Mouse (Mus musculus): Measurements from ENCODE around the gene Anks3. TPM values are rescaled to one million over a fixed set of nuclear protein-coding genes. Genes with fewer than 3 reads are reported as not detected.

The Anks3 gene
- polyA plus RNA-seq, 1 experiment from 2014 or later: 58.2 TPM

DNA sequence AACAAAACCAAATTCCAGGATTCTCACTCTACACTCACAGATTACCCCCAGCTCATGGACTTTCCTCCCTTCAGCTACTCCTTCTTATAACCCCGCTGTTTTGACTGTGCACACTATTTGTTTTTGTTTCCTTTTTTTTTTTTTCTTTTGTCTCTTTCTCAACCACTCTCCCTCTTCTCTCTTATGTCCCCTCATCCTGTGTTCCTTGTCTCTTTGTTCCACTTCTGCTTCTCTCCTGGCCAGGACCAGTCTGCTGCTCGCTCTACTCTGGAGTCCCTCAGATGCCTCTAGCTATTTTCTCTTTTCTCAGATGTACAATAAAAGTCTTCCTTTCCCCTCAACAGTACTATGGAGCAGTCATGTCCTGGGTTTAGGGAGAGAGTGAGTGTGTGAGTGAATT, 61.6 kb downstream of the Anks3 start:
- TF ChIP-seq CTCF (IDR thresholded peaks at IDR 0.05): no peak
- POLR2A ChIA-PET: no interaction called here
- ATAC-seq (no peak), DNase-seq (ENCODE audit: low read depth, low spot score) (no peak)
- CTCF ChIA-PET: interaction anchor here (1.2 kb wide), 1 partner anchor 13 kb away, joined by 5 read pairs; no protein-coding TSS in a partner anchor
- H3K27me3 ChIP-seq: no peaks in the 10 kb centered on the region
- in situ Hi-C loops (cut with MboI; ENCODE audit: low pct_unique_long_range_greater_than_20kb): no loop called here

GRCm38 (mm10) chr16:4901167-4901566, 62.8 kb downstream of the Anks3 start:
- TF ChIP-seq CTCF (IDR thresholded peaks at IDR 0.05): no peak
- H3K27me3 ChIP-seq: no peaks in the 10 kb centered on the region
- no peak for ATAC-seq
- POLR2A ChIA-PET: interaction anchor here (1.1 kb wide), 1 partner anchor 21 kb away, joined by 3 read pairs; the partner anchor contains the start of gene Ubald1
- DNase-seq (ENCODE audit: low read depth, low spot score): no peak
- CTCF ChIA-PET: interaction anchor here (0.9 to 1.4 kb wide), 2 partner anchors 11 to 14 kb away, joined by 3 to 6 read pairs; no protein-coding TSS in a partner anchor
- in situ Hi-C loops (cut with MboI; ENCODE audit: low pct_unique_long_range_greater_than_20kb): no loop called here

DNA sequence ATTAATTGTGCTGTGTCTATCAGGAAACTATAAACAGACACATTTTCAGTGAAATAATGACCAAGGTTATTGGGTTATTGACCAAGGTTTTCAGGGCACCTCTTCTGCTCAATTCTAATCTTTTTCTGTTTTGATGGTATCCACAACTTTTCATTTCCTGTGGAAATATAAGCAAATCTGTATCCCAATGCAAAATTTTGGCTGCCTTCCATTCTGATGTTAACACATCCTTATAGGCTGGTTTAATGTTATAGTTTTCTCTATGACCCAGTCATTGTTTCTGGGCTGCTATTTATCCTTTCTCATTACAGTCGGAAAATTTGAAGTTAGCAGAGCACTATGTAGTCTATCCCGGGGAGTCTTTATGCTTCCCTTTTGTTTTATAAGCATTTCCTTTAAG, 64.3 kb downstream of the Anks3 start:
- DNase-seq (ENCODE audit: low read depth, low spot score) (no peak), ATAC-seq (no peak)
- in situ Hi-C loops (cut with MboI; ENCODE audit: low pct_unique_long_range_greater_than_20kb): no loop called here
- POLR2A ChIA-PET: no interaction called here
- TF ChIP-seq CTCF (IDR thresholded peaks at IDR 0.05): no peak
- CTCF ChIA-PET: interaction anchor here (1.1 to 1.7 kb wide), 2 partner anchors 10 to 14 kb away, joined by 3 to 7 read pairs; no protein-coding TSS in a partner anchor
- H3K27me3 ChIP-seq: no peaks in the 10 kb centered on the region

GRCm38 (mm10) chr16:4898881-4899280, 65.1 kb downstream of the Anks3 start:
- in situ Hi-C loops (cut with MboI; ENCODE audit: low pct_unique_long_range_greater_than_20kb): no loop called here
- ATAC-seq (no peak), DNase-seq (ENCODE audit: low read depth, low spot score) (no peak)
- POLR2A ChIA-PET: no interaction called here
- H3K27me3 ChIP-seq: no peaks in the 10 kb centered on the region
- CTCF ChIA-PET: interaction anchor here (1.2 to 1.7 kb wide), 2 partner anchors 11 to 14 kb away, joined by 3 to 7 read pairs; no protein-coding TSS in a partner anchor
- TF ChIP-seq CTCF (IDR thresholded peaks at IDR 0.05): no peak

- POLR2A ChIA-PET: interaction anchor here (1.7 kb wide), 1 partner anchor 15 kb away, joined by 7 read pairs; no protein-coding TSS in a partner anchor
- ATAC-seq (no peak), DNase-seq (ENCODE audit: low read depth, low spot score) (no peak)
- CTCF ChIA-PET: no interaction called here
- TF ChIP-seq CTCF (IDR thresholded peaks at IDR 0.05): no peak
- in situ Hi-C loops (cut with MboI; ENCODE audit: low pct_unique_long_range_greater_than_20kb): no loop called here
- H3K27me3 ChIP-seq: no peaks in the 10 kb centered on the region
Observed at GRCm38 (mm10) chr16:4897146-4897730, 66.8 kb downstream of the Anks3 start.

DNA sequence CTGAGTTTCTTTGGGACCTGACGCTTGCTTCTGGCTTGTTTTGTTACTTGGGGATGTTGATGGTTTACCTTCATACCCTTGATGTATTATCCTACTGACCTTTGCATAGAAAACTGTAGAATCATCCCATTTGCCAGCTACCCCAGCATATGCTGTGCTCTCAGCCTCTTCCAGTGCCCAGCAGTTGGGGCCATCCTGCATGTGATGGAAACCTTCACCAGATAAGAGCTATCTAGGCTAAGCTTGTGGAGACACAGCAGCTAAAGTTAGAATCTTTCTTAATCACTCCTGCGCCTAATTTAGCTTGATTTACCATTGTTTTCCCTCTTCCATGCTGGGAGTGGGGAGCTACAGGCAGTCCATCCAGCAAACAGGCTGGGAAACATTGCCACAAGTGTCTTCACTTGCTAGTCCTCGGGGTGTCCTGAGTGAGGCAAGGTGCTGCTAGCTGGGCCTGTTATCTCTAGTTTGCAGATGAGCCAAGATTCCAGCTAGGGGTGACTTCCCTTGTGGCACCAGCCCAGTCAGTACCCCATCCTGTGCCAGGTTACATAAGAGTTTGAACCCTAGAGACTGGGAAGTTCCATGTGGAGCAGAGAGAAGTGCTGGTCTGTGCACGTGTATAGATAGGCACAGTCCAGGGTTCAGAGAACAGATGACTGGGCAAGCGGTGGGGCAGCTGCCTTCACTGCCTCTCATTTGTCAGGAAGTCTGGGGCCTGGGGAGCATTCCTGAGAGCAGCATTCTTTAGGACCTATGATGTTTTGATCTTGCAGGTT, 67.6 kb downstream of the Anks3 start:
- ATAC-seq (peak; percentile 78), DNase-seq (ENCODE audit: low read depth, low spot score) (no peak)
- CTCF ChIA-PET: interaction anchor here (1.0 kb wide), 1 partner anchor 9 kb away, joined by 3 read pairs; no protein-coding TSS in a partner anchor
- in situ Hi-C loops (cut with MboI; ENCODE audit: low pct_unique_long_range_greater_than_20kb): no loop called here
- POLR2A ChIA-PET: interaction anchor here (1.0 to 1.7 kb wide), 4 partner anchors 9 to 31 kb away, joined by 3 to 7 read pairs (median 4); no protein-coding TSS in a partner anchor
- no peaks in the 10 kb centered on the region for H3K27me3 ChIP-seq
- no peak for TF ChIP-seq CTCF (IDR thresholded peaks at IDR 0.05)

- H3K27me3 ChIP-seq: no peaks in the 10 kb centered on the region
- DNase-seq (ENCODE audit: low read depth, low spot score): no peak
- no peak for TF ChIP-seq CTCF (IDR thresholded peaks at IDR 0.05)
Observed at GRCm38 (mm10) chr16:4894201-4894908, 69.7 kb downstream of the Anks3 start.

DNA sequence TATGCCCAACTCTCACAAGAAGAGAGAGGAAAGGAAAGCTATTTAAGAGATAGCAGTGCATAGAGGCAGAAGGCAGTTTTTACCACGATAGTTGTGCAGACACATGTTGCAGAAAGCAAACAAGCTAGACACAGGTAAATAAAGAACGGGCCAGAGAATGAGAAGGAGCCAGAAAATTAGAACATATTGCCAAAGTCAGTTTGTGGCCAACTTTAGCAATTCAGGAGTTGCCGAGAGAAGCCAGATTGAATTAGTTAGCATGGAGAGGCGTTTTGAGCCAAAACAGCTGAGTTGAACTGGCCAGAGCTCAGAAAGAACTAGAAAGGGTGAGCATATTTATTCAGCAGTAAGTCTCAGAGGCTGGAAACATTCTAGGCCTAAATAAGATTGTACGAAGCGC, 71.8 kb downstream of the Anks3 start:
- DNase-seq (ENCODE audit: low read depth, low spot score): no peak
- in situ Hi-C loops (cut with MboI; ENCODE audit: low pct_unique_long_range_greater_than_20kb): no loop called here
- ChIA-PET CTCF (interaction anchor here (1.2 kb wide), 1 partner anchor 21 kb away, joined by 5 read pairs; no protein-coding TSS in a partner anchor), POLR2A (no interaction called here)
- no peaks in the 10 kb centered on the region for H3K27me3 ChIP-seq
- no peak for TF ChIP-seq CTCF (IDR thresholded peaks at IDR 0.05)
- ATAC-seq: no peak

More at GRCm38 (mm10) chr16:4894201-4894908, 69.7 kb downstream of the Anks3 start:
- CTCF ChIA-PET: no interaction called here
- ATAC-seq: no peak
- POLR2A ChIA-PET: interaction anchor here (1.0 kb wide), 1 partner anchor 14 kb away, joined by 3 read pairs; the partner anchor contains the start of gene Ubald1
- in situ Hi-C loops (cut with MboI; ENCODE audit: low pct_unique_long_range_greater_than_20kb): no loop called here

Other genes starting within 250 kb of the Anks3 start
- gene Nmral1, start 244.8 kb downstream of the Anks3 start, polyA plus RNA-seq (2021): 30.9 TPM
- gene Hmox2, start 237.8 kb downstream of the Anks3 start, polyA plus RNA-seq (2021): 104 TPM
- gene Cdip1, start 173.9 kb downstream of the Anks3 start, polyA plus RNA-seq (2021): 43.9 TPM
- gene 4930562C15Rik, start 128.8 kb downstream of the Anks3 start, polyA plus RNA-seq (2021): 0.89 TPM
- gene Ubald1, start 83.9 kb downstream of the Anks3 start, polyA plus RNA-seq (2021): 30.2 TPM
- 121 TPM for gene Mgrn1, start 78.0 kb downstream of the Anks3 start, polyA plus RNA-seq (2021)
- gene Nudt16l1, start 25.4 kb downstream of the Anks3 start, polyA plus RNA-seq (2021): 57.9 TPM
- gene Sept12, start 33.6 kb upstream of the Anks3 start, polyA plus RNA-seq (2021): 0.09 TPM
- gene Smim22, start 43.1 kb upstream of the Anks3 start, polyA plus RNA-seq (2021): not detected
- gene Rogdi, start 49.3 kb upstream of the Anks3 start, polyA plus RNA-seq (2021): 50.2 TPM
- gene Glyr1, start 85.7 kb upstream of the Anks3 start, polyA plus RNA-seq (2021): 102 TPM
- gene Ubn1, start 85.9 kb upstream of the Anks3 start, polyA plus RNA-seq (2021): 27.7 TPM
- 0.03 TPM for gene Ppl, start 168.2 kb upstream of the Anks3 start, polyA plus RNA-seq (2021)
- not detected for gene Sec14l5, start 182.9 kb upstream of the Anks3 start, polyA plus RNA-seq (2021)
- gene Nagpa, start 239.8 kb upstream of the Anks3 start, polyA plus RNA-seq (2021): 20.2 TPM